Mouse (Mus musculus): ENCODE measurements at regions not wholly inside any gene's neighbourhood (a gene's known extent, or its start where the extent isn't known, plus 50 kb on each side); places are given as distances from the start of the nearest gene placed in this dataset.

DNA sequence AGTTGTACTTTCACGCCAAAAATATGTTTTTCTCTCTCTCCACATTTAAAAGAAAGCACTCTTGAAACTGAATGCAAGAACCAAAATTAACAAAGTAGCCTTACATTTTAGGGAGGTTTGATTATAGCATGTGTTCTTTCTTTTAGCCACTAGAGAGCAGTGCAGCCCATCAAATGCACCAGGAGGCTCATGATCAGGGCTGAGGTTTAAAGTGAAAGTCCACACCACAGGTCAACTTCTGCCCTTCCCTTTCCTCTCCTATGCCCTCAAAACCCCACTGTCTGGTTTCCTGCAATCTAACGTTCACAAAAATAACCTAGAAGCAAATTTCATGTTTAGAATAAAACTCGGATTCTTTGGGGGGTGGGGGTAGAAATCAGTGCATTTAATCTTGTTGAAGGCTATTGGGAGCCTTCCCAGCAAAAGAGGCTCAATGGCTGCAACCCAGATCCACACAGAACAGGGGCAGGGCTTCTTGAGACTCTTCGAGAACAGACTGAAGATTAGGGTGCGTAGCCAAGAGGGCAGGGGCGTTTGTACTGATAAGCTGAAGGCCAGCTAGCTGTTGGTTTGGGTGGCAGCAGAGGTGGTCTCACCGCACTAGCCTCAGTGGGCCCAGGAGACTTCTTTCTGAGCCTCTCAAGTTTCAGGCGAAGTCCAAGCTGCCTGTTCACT lies 59.3 kb upstream of the Zfp770 start:
- DNase-seq: peak; percentile 53

DNA sequence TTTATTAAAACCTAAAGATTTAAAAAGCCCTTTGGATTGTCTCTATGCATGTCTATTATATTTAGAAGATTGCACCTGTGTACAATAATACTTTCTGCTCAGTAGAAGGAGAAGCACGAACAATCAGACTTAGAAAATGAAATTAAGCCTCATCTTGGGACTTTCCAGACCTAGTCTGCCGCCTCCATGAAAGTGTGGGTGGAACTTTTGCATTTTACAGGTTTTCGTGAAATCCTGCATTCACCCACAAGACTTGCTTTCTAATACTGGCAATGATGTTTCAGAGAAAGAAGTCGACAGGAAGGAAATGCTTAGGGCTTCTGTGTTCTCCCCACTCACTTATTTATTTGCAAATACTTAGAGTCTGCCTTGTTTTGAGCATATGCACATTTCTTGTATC lies 58.3 kb upstream of the Zfp770 start:
- no peak for DNase-seq

Measured in lung, postnatal 10 days (tissue).